Mouse (Mus musculus) hindbrain, embryonic 11.5 days (tissue): ENCODE measurements at regions not wholly inside any gene's neighbourhood (a gene's known extent, or its start where the extent isn't known, plus 50 kb on each side); places are given as distances from the start of the nearest gene placed in this dataset.
A peak's percentile ranks its signal among the peaks of the same experiment; 100 is the strongest.
"Not testable (repeated sequence)": the region's sequence is repeated elsewhere in the genome, so short reads cannot be mapped to it uniquely, and the experiment has no call there.

Source experiments
- ATAC-seq: fragments of 200-750 bp; cut with Nextera tagmentation; 2 replicates; pipeline ENCODE4 v1.8.0; 2017; ENCODE audit warnings: mild to moderate bottlenecking, moderate TSS enrichment, moderate library complexity; ENCODE audit not compliant: low FRiP score
- DNase-seq: peaks from one replicate; pipeline ENCODE4 v3.0.0-alpha.2; 2015; ENCODE audit warnings: low spot score
- H3K27ac ChIP-seq: fragments of 300-500 bp; sonication (generic); 2 replicates; pipeline ENCODE4 v1.5.1; 2014; ENCODE audit warnings: mild to moderate bottlenecking, low read depth, low read length
- H3K27me3 ChIP-seq: fragments of 300-500 bp; sonication (generic); 2 replicates; pipeline ENCODE4 v1.6.1; 2014; ENCODE audit warnings: mild to moderate bottlenecking, low read length, moderate library complexity, mixed read lengths; ENCODE audit not compliant: control insufficient read depth, insufficient read depth
- H3K36me3 ChIP-seq: fragments of 300-500 bp; sonication (generic); 2 replicates; pipeline ENCODE4 v1.6.1; 2014; ENCODE audit warnings: mild to moderate bottlenecking, low read length, moderate library complexity, mixed read lengths; ENCODE audit not compliant: control insufficient read depth, insufficient read depth
- H3K4me1 ChIP-seq: fragments of 300-500 bp; sonication (generic); replicated peaks from 2 replicates; pipeline ENCODE4 v1.6.1; 2014; ENCODE audit warnings: low read length, mixed read lengths; ENCODE audit not compliant: control insufficient read depth, insufficient read depth
- H3K4me2 ChIP-seq: fragments of 300-500 bp; sonication (generic); replicated peaks from 2 replicates; pipeline ENCODE4 v1.6.1; 2014; ENCODE audit warnings: mild to moderate bottlenecking, low read depth, low read length
- H3K4me3 ChIP-seq: fragments of 300-500 bp; sonication (generic); 2 replicates; pipeline ENCODE4 v1.5.1; 2014; ENCODE audit warnings: low read depth, low read length
- H3K9ac ChIP-seq: fragments of 300-500 bp; sonication (generic); 2 replicates; pipeline ENCODE4 v1.6.1; 2014; ENCODE audit warnings: low read depth, low read length
- H3K9me3 ChIP-seq: fragments of 300-500 bp; sonication (generic); 2 replicates; pipeline ENCODE4 v1.6.1; 2016; ENCODE audit warnings: low read length; ENCODE audit not compliant: control insufficient read depth
- WGBS: fragments of 180-500 bp; shearing (Covaris S2); extraction: QIAGEN DNeasy Blood & Tissue Kit; methylation state at CpG from one replicate; pipeline ENCODE4 v1.1.7; 2014; 5-methylcytosine and 5-hydroxymethylcytosine counted together

GRCm38 (mm10) chr7:111183512-111183911 lies 100.7 kb upstream of the Eif4g2 start:
- Histone ChIP-seq H3K9ac (no peak overlapping the region), H3K4me2 (no peak overlapping the region), H3K4me3 (no peak overlapping the region), H3K27ac (no peak overlapping the region), H3K27me3 (no peaks in the 10 kb centered on the region), H3K36me3 (no peaks in the 10 kb centered on the region), H3K4me1 (no peaks in the 10 kb centered on the region), H3K9me3 (no peaks in the 10 kb centered on the region)
- DNase-seq, result no peak
- WGBS, result 64% methylated on average over 3 of the region's 3 CpGs
- ATAC-seq, result no peak

GRCm38 (mm10) chr7:111182319-111182718 lies 99.5 kb upstream of the Eif4g2 start:
- H3K36me3 ChIP-seq, result no peaks in the 10 kb centered on the region
- H3K9ac ChIP-seq, result no peak overlapping the region
- ATAC-seq (no peak), DNase-seq (peak; percentile 71)
- H3K4me1 ChIP-seq, result no peaks in the 10 kb centered on the region
- WGBS, result 79% methylated on average over 3 of the region's 3 CpGs
- no peak overlapping the region for H3K4me3 ChIP-seq
- H3K27ac ChIP-seq, result no peak overlapping the region
- H3K9me3 ChIP-seq, result no peaks in the 10 kb centered on the region
- no peaks in the 10 kb centered on the region for H3K27me3 ChIP-seq
- H3K4me2 ChIP-seq, result no peak overlapping the region

GRCm38 (mm10) chr7:111179401-111180271 lies 96.8 kb upstream of the Eif4g2 start:
- no peaks in the 10 kb centered on the region for H3K9me3 ChIP-seq
- no peaks in the 10 kb centered on the region for H3K4me1 ChIP-seq
- no peaks in the 10 kb centered on the region for H3K27me3 ChIP-seq
- H3K9ac ChIP-seq, result no peak overlapping the region
- ATAC-seq (no peak), DNase-seq (no peak)
- H3K36me3 ChIP-seq, result no peaks in the 10 kb centered on the region
- H3K4me3 ChIP-seq, result no peak overlapping the region
- no peak overlapping the region for H3K4me2 ChIP-seq
- WGBS, result 69% methylated on average over 7 of the region's 7 CpGs
- no peak overlapping the region for H3K27ac ChIP-seq

- Histone ChIP-seq H3K27me3 (no peaks in the 10 kb centered on the region), H3K27ac (no peak overlapping the region), H3K9me3 (no peaks in the 10 kb centered on the region), H3K4me2 (no peak overlapping the region), H3K36me3 (no peaks in the 10 kb centered on the region), H3K4me1 (no peaks in the 10 kb centered on the region), H3K9ac (no peak overlapping the region), H3K4me3 (no peak overlapping the region)
- no peak for DNase-seq
- 89% methylated on average over 9 of the region's 9 CpGs for WGBS
- no peak for ATAC-seq
These were observed 91.7 kb upstream of the Eif4g2 start for GRCm38 (mm10) chr7:111174393-111175124.

- H3K9me3 ChIP-seq, result no peaks in the 10 kb centered on the region
- no peaks in the 10 kb centered on the region for H3K27me3 ChIP-seq
- no peaks in the 10 kb centered on the region for H3K4me1 ChIP-seq
- DNase-seq, result no peak
- no peaks in the 10 kb centered on the region for H3K36me3 ChIP-seq
- no peak overlapping the region for H3K4me2 ChIP-seq
- ATAC-seq, result no peak
- H3K9ac ChIP-seq, result no peak overlapping the region
- 85% methylated on average over 2 of the region's 2 CpGs for WGBS
- no peak overlapping the region for H3K27ac ChIP-seq
- no peak overlapping the region for H3K4me3 ChIP-seq
These were observed 89.2 kb upstream of the Eif4g2 start for GRCm38 (mm10) chr7:111172061-111172460.

- 86% methylated on average over 3 of the region's 3 CpGs for WGBS
- not testable (repeated sequence) for H3K27me3 ChIP-seq
These were observed 85.9 kb upstream of the Eif4g2 start for GRCm38 (mm10) chr7:111168546-111169233.

GRCm38 (mm10) chr7:111164994-111165393 lies 82.2 kb upstream of the Eif4g2 start:
- H3K4me2 ChIP-seq, result no peak overlapping the region
- H3K4me3 ChIP-seq, result no peak overlapping the region
- ATAC-seq, result no peak
- H3K9ac ChIP-seq, result no peak overlapping the region
- H3K4me1 ChIP-seq, result no peaks in the 10 kb centered on the region
- H3K36me3 ChIP-seq, result no peaks in the 10 kb centered on the region
- DNase-seq, result no peak
- no peak overlapping the region for H3K27ac ChIP-seq
- no peaks in the 10 kb centered on the region for H3K9me3 ChIP-seq
- WGBS, result 84% methylated on average over 3 of the region's 3 CpGs
- no peaks in the 10 kb centered on the region for H3K27me3 ChIP-seq

More at GRCm38 (mm10) chr7:111168546-111169233, 85.9 kb upstream of the Eif4g2 start:
- not testable (repeated sequence) for DNase-seq, H3K4me2 ChIP-seq, H3K9me3 ChIP-seq, H3K4me3 ChIP-seq, H3K27ac ChIP-seq, H3K4me1 ChIP-seq, ATAC-seq, H3K9ac ChIP-seq, H3K36me3 ChIP-seq

- H3K36me3 ChIP-seq, result no peaks in the 10 kb centered on the region
- H3K9me3 ChIP-seq, result no peaks in the 10 kb centered on the region
- no peak overlapping the region for H3K4me3 ChIP-seq
- 85% methylated on average over 3 of the region's 3 CpGs for WGBS
- H3K4me2 ChIP-seq, result no peak overlapping the region
- no peak overlapping the region for H3K27ac ChIP-seq
- H3K9ac ChIP-seq, result no peak overlapping the region
- no peaks in the 10 kb centered on the region for H3K4me1 ChIP-seq
- H3K27me3 ChIP-seq, result no peaks in the 10 kb centered on the region
- ATAC-seq, result no peak
- no peak for DNase-seq
These were observed 81.4 kb upstream of the Eif4g2 start for GRCm38 (mm10) chr7:111164276-111164675.
